Mouse (Mus musculus): Measurements from ENCODE around the gene Slc25a47.

GRCm38 (mm10) chr12:108852822-108853221 is 17.0 kb downstream of the Slc25a47 start:
- TF ChIP-seq POLR2A (IDR thresholded peaks at IDR 0.05; ENCODE audit: low read depth, low read length) (no peak), CTCF (IDR thresholded peaks at IDR 0.05; ENCODE audit: extremely low read depth, insufficient read depth, insufficient read length, insufficient replicate concordance) (no peak)
